Mouse (Mus musculus) liver, embryonic 14.5 days (tissue): Measurements from ENCODE around the gene Taar4. TPM values are rescaled to one million over a fixed set of nuclear protein-coding genes. Genes with fewer than 3 reads are reported as not detected.
A peak's percentile ranks its signal among the peaks of the same experiment; 100 is the strongest.

Experiments used
- ATAC-seq: fragments of 200-750 bp; cut with Nextera tagmentation; 2 replicates; pipeline ENCODE4 v1.8.0; 2017; ENCODE audit warnings: moderate number of reproducible peaks, mild to moderate bottlenecking, moderate library complexity; ENCODE audit not compliant: insufficient read depth
- DNase-seq, 3 experiments: peaks; one replicate each; pipeline ENCODE4 v3.0.0-alpha.2; 2012 to 2013; ENCODE audit warnings: low read depth in 3 of 3, low spot score in 3 of 3
- H3K27ac ChIP-seq: fragments of 300-500 bp; sonication (generic); 2 replicates; pipeline ENCODE4 v1.5.1; 2014; ENCODE audit warnings: moderate library complexity, mild to moderate bottlenecking, control low read depth, inconsistent platforms
- H3K27me3 ChIP-seq: fragments of 300-500 bp; sonication (generic); 2 replicates; pipeline ENCODE4 v1.6.1; 2014; ENCODE audit warnings: mild to moderate bottlenecking, low read length, moderate library complexity; ENCODE audit not compliant: control insufficient read depth, insufficient read depth
- H3K36me3 ChIP-seq: fragments of 300-500 bp; sonication (generic); replicated peaks from 2 replicates; pipeline ENCODE4 v1.6.1; 2014; ENCODE audit warnings: low read depth; ENCODE audit not compliant: control insufficient read depth, insufficient read depth
- H3K4me1 ChIP-seq, 2 experiments: fragments of 200-500 bp in 1 of 2; fragments of 300-500 bp in 1 of 2; sonication (generic) in 1 of 2; replicated peaks; 2 replicates each; pipeline ENCODE4 v1.6.1; 2012 to 2014; ENCODE audit warnings: antibody characterized with exemption in 1 of 2, inconsistent platforms in 1 of 2, low read length in 1 of 2; ENCODE audit not compliant: control insufficient read depth in 2 of 2, insufficient read depth in 2 of 2
- H3K4me2 ChIP-seq: fragments of 300-500 bp; sonication (generic); 2 replicates; pipeline ENCODE4 v1.6.1; 2014; ENCODE audit warnings: low read depth, mild to moderate bottlenecking, control low read depth, moderate library complexity
- H3K4me3 ChIP-seq, 2 experiments: fragments of 200-500 bp in 1 of 2; fragments of 300-500 bp in 1 of 2; sonication (generic) in 1 of 2; 2 replicates each; pipeline ENCODE4 v1.5.1; 2012 to 2014; ENCODE audit warnings: low read depth in 2 of 2, low read length in 2 of 2, mild to moderate bottlenecking in 2 of 2, control low read depth in 1 of 2, inconsistent platforms in 1 of 2, moderate library complexity in 1 of 2; ENCODE audit not compliant: insufficient read depth in 1 of 2
- H3K9ac ChIP-seq: fragments of 300-500 bp; sonication (generic); replicated peaks from 2 replicates; pipeline ENCODE4 v1.6.1; 2014; ENCODE audit warnings: mild to moderate bottlenecking, control low read depth, moderate library complexity
- H3K9me3 ChIP-seq: fragments of 300-500 bp; sonication (generic); 2 replicates; pipeline ENCODE4 v1.6.1; 2016; ENCODE audit warnings: low read length, mixed read lengths; ENCODE audit not compliant: control insufficient read depth
- CTCF ChIP-seq: IDR thresholded peaks from 2 replicates; pipeline ENCODE4 v1.5.1; 2016; ENCODE audit warnings: antibody characterized with exemption, low read depth, control low read depth
- EP300 ChIP-seq: IDR thresholded peaks from 2 replicates; pipeline ENCODE4 v1.6.1; 2016; ENCODE audit warnings: antibody characterized with exemption, low read depth
- WGBS: fragments of 180-500 bp; shearing (Covaris S2); extraction: QIAGEN DNeasy Blood & Tissue Kit; methylation state at CpG from one replicate; pipeline ENCODE4 v1.1.7; 2014; ENCODE audit not compliant: insufficient replicate concordance; 5-methylcytosine and 5-hydroxymethylcytosine counted together
- polyA plus RNA-seq, 2 experiments: library from polyadenylated mRNA; depleted of rRNA in 1 of 2; stranded (reverse) in 1 of 2; unstranded in 1 of 2; fragments of >200 nt; fragmentation: Nextera tagmentation in 1 of 2; extraction: Ambion mirVana in 1 of 2; gene quantifications; 2 replicates each; pipeline versions ENCODE4 v1.2.1 to v1.2.3; 2012 to 2014

Taar4 gene
- polyA plus RNA-seq, 2 experiments = not detected

DNA sequence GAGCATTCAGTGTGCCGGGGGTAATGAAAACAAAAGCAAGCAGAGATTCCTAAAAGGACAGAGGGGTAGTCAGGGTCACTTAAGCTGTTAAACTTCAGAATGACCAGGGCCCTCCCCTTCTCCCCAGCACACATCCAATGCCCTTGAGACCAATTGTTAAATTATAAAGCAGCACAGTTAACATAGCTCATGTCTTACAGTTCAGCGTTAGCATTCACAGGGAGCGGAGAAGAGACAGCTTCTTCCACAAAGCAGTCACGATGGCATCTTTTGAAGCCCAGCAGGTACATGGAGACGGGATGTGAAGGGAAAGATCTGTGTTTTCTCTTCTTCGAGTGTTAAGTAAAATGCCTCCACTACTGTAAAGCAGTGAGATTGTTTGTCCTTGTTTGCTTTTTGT lies 22.0 kb upstream of the Taar4 start, which contains the start of gene Taar2:
Gene Taar2 (plus strand): TSS at position 261 of the 400 bp plus-strand sequence.
- DNase-seq (no peak), ATAC-seq (no peak)
- Histone ChIP-seq H3K9me3 (no peaks in the 10 kb centered on the region), H3K9ac (no peak within 1 kb of the TSS), H3K4me3 (no peak within 1 kb of the TSS), H3K27me3 (no peaks in the 10 kb centered on the region), H3K4me1 (no peaks in the 10 kb centered on the region), H3K27ac (no peak within 1 kb of the TSS), H3K4me2 (no peak within 1 kb of the TSS), H3K36me3 (no peaks in the 10 kb centered on the region)
- no peak for TF ChIP-seq CTCF
- TF ChIP-seq EP300 = no peak
- 51% methylated on average over 6 of the region's 6 CpGs for WGBS

GRCm38 (mm10) chr10:23942465-23942864 lies 17.8 kb upstream of the Taar4 start:
- no peak for DNase-seq
- H3K4me1 ChIP-seq = no peaks in the 10 kb centered on the region
- TF ChIP-seq EP300 (no peak), CTCF (peak; percentile 68)
- H3K4me2 ChIP-seq = no peak overlapping the region
- H3K27me3 ChIP-seq = no peaks in the 10 kb centered on the region
- 50% methylated on average over 5 of the region's 5 CpGs for WGBS
- ATAC-seq = no peak
- no peak overlapping the region for H3K27ac ChIP-seq
- H3K9me3 ChIP-seq = no peaks in the 10 kb centered on the region
- no peak overlapping the region for H3K9ac ChIP-seq
- no peaks in the 10 kb centered on the region for H3K36me3 ChIP-seq
- no peak overlapping the region for H3K4me3 ChIP-seq

- 53% methylated on average over 7 of the region's 7 CpGs for WGBS
- Histone ChIP-seq H3K27me3 (no peaks in the 10 kb centered on the region), H3K9me3 (no peaks in the 10 kb centered on the region), H3K9ac (no peak overlapping the region), H3K4me1 (no peaks in the 10 kb centered on the region), H3K4me3 (no peak overlapping the region), H3K4me2 (no peak overlapping the region), H3K36me3 (no peaks in the 10 kb centered on the region), H3K27ac (no peak overlapping the region)
- no peak for ATAC-seq
- no peak for DNase-seq
- TF ChIP-seq EP300 = no peak
Observed at GRCm38 (mm10) chr10:23948026-23948425, 12.3 kb upstream of the Taar4 start.

DNA sequence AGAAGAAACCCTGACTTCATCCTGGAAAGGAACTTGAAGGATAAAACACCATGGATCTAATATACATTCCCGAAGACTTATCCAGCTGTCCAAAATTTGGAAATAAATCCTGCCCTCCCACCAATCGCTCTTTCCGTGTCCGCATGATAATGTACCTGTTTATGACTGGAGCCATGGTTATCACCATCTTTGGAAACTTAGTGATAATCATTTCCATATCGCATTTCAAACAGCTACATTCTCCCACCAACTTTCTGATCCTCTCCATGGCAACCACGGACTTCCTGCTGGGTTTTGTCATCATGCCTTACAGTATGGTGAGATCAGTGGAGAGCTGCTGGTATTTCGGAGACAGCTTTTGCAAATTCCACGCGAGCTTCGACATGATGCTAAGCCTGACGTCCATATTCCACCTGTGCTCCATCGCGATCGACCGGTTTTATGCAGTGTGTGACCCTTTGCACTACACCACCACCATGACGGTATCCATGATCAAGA lies 10.7 kb upstream of the Taar4 start, which contains the start of gene Taar3:
Gene Taar3 (plus strand): TSS at position 51 of the 498 bp plus-strand sequence.
- no peaks in the 10 kb centered on the region for H3K4me1 ChIP-seq
- ATAC-seq (no peak), DNase-seq (no peak)
- H3K27me3 ChIP-seq = no peaks in the 10 kb centered on the region
- H3K4me2 ChIP-seq = no peak within 1 kb of the TSS
- 78% methylated on average over 16 of the region's 16 CpGs for WGBS
- no peak within 1 kb of the TSS for H3K4me3 ChIP-seq
- H3K27ac ChIP-seq = no peak within 1 kb of the TSS
- no peaks in the 10 kb centered on the region for H3K36me3 ChIP-seq
- TF ChIP-seq EP300 (no peak), CTCF (no peak)
- no peak within 1 kb of the TSS for H3K9ac ChIP-seq
- H3K9me3 ChIP-seq = no peaks in the 10 kb centered on the region

- ATAC-seq (no peak), DNase-seq (no peak)
- no peaks in the 10 kb centered on the region for H3K4me1 ChIP-seq
- TF ChIP-seq CTCF (no peak), EP300 (no peak)
- no peaks in the 10 kb centered on the region for H3K9me3 ChIP-seq
- no peak overlapping the region for H3K4me3 ChIP-seq
- WGBS = 56% methylated on average over 6 of the region's 6 CpGs
- no peak overlapping the region for H3K4me2 ChIP-seq
- no peak overlapping the region for H3K27ac ChIP-seq
- H3K27me3 ChIP-seq = no peaks in the 10 kb centered on the region
- H3K9ac ChIP-seq = no peak overlapping the region
- H3K36me3 ChIP-seq = no peaks in the 10 kb centered on the region
Observed at GRCm38 (mm10) chr10:23951714-23952113, 8.6 kb upstream of the Taar4 start.
